Mouse (Mus musculus): ENCODE data around the gene Nt5dc1.
A peak's percentile ranks its signal among the peaks of the same experiment; 100 is the strongest.
"Not testable (repeated sequence)": the region's sequence is repeated elsewhere in the genome, so short reads cannot be mapped to it uniquely, and the experiment has no call there.

The Nt5dc1 gene

GRCm38 (mm10) chr10:34312536-34312935, 105.8 kb downstream of the Nt5dc1 start:
- no peak for DNase-seq (ENCODE audit: low spot score)

- DNase-seq (ENCODE audit: low spot score), result no peak
Observed at GRCm38 (mm10) chr10:34309915-34310685, 108.3 kb downstream of the Nt5dc1 start.

GRCm38 (mm10) chr10:34307070-34307469, 111.3 kb downstream of the Nt5dc1 start:
- DNase-seq (ENCODE audit: low spot score), result no peak

- no peak for DNase-seq (ENCODE audit: low spot score)
Observed at GRCm38 (mm10) chr10:34300368-34300767, 118.0 kb downstream of the Nt5dc1 start.

- no peak for DNase-seq (ENCODE audit: low spot score)
Observed at GRCm38 (mm10) chr10:34297980-34298753, 120.2 kb downstream of the Nt5dc1 start.

- DNase-seq (ENCODE audit: low spot score), result peak; percentile 86
Observed at GRCm38 (mm10) chr10:34297299-34297979, 120.9 kb downstream of the Nt5dc1 start, which contains the start of gene Tspyl4. Gene Tspyl4 (plus strand): TSS chr10:34297442.

- no peak for DNase-seq (ENCODE audit: low spot score)
Observed at GRCm38 (mm10) chr10:34296911-34297298, 121.4 kb downstream of the Nt5dc1 start.

- DNase-seq (ENCODE audit: low spot score), result peak; percentile 42
Observed at GRCm38 (mm10) chr10:34282420-34283238, 135.7 kb downstream of the Nt5dc1 start.

- peak; percentile 97 for DNase-seq (ENCODE audit: low spot score)
Observed at GRCm38 (mm10) chr10:34281962-34282388, 136.4 kb downstream of the Nt5dc1 start, which contains the start of gene Tspyl1. Gene Tspyl1 (plus strand): TSS chr10:34282190.

GRCm38 (mm10) chr10:34281211-34281961, 137.0 kb downstream of the Nt5dc1 start:
- no peak for DNase-seq (ENCODE audit: low spot score)

GRCm38 (mm10) chr10:34280591-34281175, 137.7 kb downstream of the Nt5dc1 start:
- DNase-seq (ENCODE audit: low spot score), result no peak

- DNase-seq (ENCODE audit: low spot score), result no peak
Observed at GRCm38 (mm10) chr10:34271681-34272080, 146.7 kb downstream of the Nt5dc1 start.

GRCm38 (mm10) chr10:34267312-34268070, 150.9 kb downstream of the Nt5dc1 start:
- no peak for DNase-seq (ENCODE audit: low spot score)

GRCm38 (mm10) chr10:34265106-34265505, 153.2 kb downstream of the Nt5dc1 start:
- DNase-seq (ENCODE audit: low spot score), result no peak

- not testable (repeated sequence) for DNase-seq (ENCODE audit: low spot score)
Observed at GRCm38 (mm10) chr10:34252833-34253232, 165.5 kb downstream of the Nt5dc1 start.

GRCm38 (mm10) chr10:34249594-34249993, 168.8 kb downstream of the Nt5dc1 start:
- DNase-seq (ENCODE audit: low spot score), result no peak

GRCm38 (mm10) chr10:34247757-34248156, 170.6 kb downstream of the Nt5dc1 start:
- no peak for DNase-seq (ENCODE audit: low spot score)

- no peak for DNase-seq (ENCODE audit: low spot score)
Observed at GRCm38 (mm10) chr10:34246106-34246505, 172.2 kb downstream of the Nt5dc1 start.

GRCm38 (mm10) chr10:34244745-34245144, 173.6 kb downstream of the Nt5dc1 start:
- DNase-seq (ENCODE audit: low spot score), result no peak

GRCm38 (mm10) chr10:34238536-34238935, 179.8 kb downstream of the Nt5dc1 start:
- no peak for DNase-seq (ENCODE audit: low spot score)

All from urinary bladder, postnatal 25 days (tissue).